Mouse (Mus musculus): ENCODE results near the gene Kcnk6.

- TF ChIP-seq CTCF (IDR thresholded peaks at IDR 0.05; ENCODE audit: low read depth): no peak
- TF ChIP-seq EP300 (IDR thresholded peaks at IDR 0.05; ENCODE audit: low read depth): no peak
Observed at GRCm38 (mm10) chr7:29224756-29225394, 7.4 kb downstream of the Kcnk6 start.

Measured in liver, postnatal 0 days (tissue).